Mouse (Mus musculus): ENCODE data around the gene Trdmt1. TPM values are rescaled to one million over a fixed set of nuclear protein-coding genes. Genes with fewer than 3 reads are reported as not detected.

The Trdmt1 gene
- total RNA-seq, 2 experiments from 2014 or later: 3.7 to 5.2 TPM

DNA sequence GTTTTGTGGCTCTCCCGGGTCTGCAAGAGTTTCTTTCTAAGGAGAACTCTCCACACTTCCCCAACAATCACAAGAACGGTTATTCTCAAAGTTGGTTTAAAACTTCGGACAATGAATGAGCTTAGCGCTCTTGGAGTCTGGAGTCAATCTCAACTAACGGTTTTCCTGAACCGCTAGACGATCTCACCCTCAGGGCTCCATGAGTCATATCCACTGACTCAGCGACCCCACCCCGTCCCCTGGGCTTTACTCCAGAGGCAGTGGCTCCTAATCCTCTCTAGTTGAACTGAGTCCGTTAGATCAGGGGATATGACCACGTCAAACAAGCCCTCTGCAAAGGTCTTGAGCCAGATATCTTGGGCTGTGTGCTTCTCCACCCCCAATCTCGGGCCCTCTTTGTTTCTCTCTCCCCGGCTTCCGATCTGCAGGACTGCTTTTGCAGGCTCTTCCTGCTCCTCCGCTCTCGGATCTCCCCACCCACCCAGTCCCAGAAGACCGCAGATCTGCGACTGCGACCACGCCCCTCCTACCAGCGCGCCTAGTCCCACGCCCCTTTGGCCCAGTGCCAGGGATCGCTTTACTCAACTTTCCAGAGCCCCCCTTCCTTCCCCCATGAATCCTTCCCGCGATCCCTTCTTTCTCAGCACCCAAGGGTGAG, 29.1 kb upstream of the Trdmt1 start, which contains the start of gene Vim:
TSS of gene Vim (plus strand) at position 520 of the 658 bp plus-strand sequence.
- Histone ChIP-seq H3K4me3 (peak within 1 kb of the TSS; percentile 63), H3K27ac (peak within 1 kb of the TSS; percentile 85)
- peak; percentile 20 to 24 for DNase-seq (ENCODE audit: low spot score in 2 of 2)
- TF ChIP-seq CTCF (conservative IDR thresholded peaks at IDR 0.05): no peak

DNA sequence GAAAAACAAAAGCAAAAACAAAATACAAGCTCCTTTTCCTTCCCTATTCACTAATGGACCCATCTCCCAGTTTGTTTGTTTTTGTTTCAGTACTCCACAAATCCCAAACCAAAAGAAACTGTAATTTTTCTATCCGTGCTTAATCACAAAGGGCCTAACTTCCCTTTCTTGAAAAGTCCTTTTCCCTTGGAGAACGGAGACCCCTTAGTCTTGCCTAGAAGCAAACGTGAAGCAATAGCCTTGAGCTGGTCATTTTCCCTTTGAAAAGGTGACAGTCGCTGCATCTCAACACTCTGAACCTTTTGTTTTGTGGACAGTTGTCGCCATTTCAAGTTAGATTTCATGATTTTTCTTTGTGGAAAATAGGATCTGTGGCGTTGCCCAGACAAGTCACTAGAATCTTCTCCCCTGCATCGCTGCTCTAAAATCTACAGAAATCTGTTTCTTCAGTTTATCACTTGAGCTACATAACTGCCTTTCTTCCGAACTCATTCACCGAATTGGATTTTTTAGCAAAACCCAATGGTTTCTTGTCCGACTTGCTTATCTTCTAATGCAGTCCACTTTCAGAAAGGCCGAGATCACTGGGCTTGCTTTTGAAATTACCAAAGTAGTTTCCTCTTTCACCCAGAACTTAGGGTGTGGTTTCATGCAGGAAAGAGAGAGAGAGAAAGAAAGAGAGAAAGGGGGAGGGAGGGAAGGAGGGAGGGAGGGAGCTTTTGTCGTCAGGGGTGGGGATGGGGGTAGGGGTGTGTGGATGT, 28.4 kb upstream of the Trdmt1 start:
- no peak for TF ChIP-seq CTCF (conservative IDR thresholded peaks at IDR 0.05)
- DNase-seq (ENCODE audit: low spot score in 2 of 2): no peak
- H3K27ac ChIP-seq: peak overlapping the region; percentile 85; the same call in 1 of the 2 replicates
- H3K4me3 ChIP-seq: peak overlapping the region; percentile 63; the same call in 1 of the 2 replicates

DNA sequence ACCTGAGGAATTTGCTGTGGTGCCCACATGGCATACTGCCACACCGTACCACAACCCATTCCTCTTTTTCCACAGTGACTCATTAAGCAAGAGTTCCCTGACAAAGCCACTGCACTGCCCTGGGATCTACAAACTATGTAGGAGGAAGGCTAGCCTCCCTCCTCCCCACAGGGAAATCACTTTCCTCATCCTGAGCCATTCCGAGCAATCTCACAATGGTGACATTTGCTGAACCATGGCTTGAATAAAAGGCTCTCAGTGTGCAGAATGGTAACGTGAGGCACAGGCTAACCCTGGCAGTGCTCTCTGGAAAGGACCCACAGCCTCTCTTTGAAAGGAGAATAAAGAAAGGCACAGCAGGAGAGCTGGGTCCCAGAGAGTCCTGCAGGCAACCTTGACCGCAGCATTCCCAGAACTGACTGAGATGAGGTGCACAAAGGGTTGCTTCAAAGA, 27.7 kb upstream of the Trdmt1 start:
- Histone ChIP-seq H3K27ac (0 out of 2 replicates have a peak overlapping the region, but pooled peaks have one; percentile 85), H3K4me3 (no peak overlapping the region)
- no peak for TF ChIP-seq CTCF (conservative IDR thresholded peaks at IDR 0.05)
- no peak for DNase-seq (ENCODE audit: low spot score in 2 of 2)

DNA sequence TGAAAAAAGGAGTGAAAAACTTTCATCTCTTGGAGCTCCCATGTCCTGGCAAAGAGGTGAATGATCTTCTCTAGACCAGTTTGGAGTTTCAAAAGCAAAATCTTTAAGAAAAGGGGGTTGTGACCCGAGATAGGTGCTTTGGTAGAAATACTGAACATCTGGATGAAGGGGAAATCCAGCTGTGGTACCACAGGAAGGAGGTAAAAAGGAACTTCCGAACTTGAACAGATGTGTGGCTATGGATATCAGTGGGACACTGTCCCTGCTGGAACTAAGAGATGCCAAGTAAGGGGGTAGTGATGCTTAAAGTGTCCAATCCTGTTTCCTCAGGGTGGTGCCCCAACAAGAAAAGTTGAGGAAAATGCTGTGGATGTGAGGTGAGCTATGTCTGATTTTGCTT, 25.7 kb upstream of the Trdmt1 start:
- DNase-seq (ENCODE audit: low spot score in 2 of 2): no peak
- no peak overlapping the region for H3K4me3 ChIP-seq
- no peak overlapping the region for H3K27ac ChIP-seq
- TF ChIP-seq CTCF (conservative IDR thresholded peaks at IDR 0.05): no peak

DNA sequence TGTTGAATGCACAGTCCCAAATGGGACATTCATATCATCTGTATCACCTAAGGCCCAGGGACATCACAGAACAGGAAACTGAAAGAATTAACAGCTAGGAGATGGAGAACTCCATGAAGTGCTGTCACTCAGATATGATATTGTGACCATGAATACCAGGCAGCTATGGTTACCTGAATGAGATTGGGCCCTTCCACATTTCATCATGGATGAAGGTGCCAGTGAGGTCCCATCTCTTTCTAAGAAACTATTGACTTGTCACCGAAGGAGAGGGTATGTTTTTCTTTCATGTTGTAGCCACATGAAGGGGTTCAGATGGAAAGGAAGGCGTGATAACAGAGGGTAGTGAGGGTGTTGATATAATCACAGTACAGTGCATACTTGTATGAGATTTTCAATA, 15.9 kb upstream of the Trdmt1 start:
- DNase-seq (ENCODE audit: low spot score in 2 of 2): no peak
- Histone ChIP-seq H3K4me3 (no peak overlapping the region), H3K27ac (no peak overlapping the region)
- no peak for TF ChIP-seq CTCF (conservative IDR thresholded peaks at IDR 0.05)

DNA sequence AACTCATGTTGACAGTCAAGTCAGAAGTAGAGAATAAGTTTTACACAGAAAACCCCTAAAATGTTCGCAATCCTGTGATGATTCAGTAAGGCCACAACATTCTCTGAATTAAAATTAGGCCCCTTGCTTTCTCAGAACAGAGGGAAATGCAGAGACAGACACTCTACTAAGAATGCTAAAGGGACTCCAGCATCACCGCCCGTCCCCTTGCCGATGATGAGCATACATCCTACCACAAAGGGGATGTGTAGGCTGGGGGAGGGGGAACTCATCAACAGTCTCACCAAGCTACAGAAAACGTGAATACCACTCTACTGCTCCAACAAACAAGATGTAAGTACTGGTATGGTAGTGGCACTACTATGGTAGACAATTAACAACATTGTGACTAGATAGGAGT, 15.3 kb upstream of the Trdmt1 start:
- Histone ChIP-seq H3K4me3 (no peak overlapping the region), H3K27ac (no peak overlapping the region)
- no peak for DNase-seq (ENCODE audit: low spot score in 2 of 2)
- TF ChIP-seq CTCF (conservative IDR thresholded peaks at IDR 0.05): no peak

DNA sequence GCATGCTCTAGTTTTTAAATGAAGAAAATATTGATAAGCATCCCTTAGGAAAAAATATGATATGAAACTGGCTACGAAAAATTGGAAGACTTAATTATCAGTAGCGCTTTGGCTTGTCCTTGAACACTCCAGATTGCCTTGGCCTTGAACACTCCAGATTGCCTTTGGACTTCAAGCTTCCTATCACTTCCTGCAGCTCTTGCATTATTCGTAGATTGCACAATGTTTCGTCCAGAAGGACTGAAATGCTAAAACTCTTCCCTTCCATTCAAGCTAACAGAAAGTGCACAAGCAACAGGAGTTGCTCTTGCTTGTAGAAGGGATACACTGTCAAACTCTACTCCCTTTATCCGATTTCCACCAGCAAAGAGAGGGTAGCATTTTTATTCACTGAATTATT, 14.8 kb upstream of the Trdmt1 start:
- no peak for TF ChIP-seq CTCF (conservative IDR thresholded peaks at IDR 0.05)
- no peak overlapping the region for H3K4me3 ChIP-seq
- H3K27ac ChIP-seq: no peak overlapping the region
- no peak for DNase-seq (ENCODE audit: low spot score in 2 of 2)

DNA sequence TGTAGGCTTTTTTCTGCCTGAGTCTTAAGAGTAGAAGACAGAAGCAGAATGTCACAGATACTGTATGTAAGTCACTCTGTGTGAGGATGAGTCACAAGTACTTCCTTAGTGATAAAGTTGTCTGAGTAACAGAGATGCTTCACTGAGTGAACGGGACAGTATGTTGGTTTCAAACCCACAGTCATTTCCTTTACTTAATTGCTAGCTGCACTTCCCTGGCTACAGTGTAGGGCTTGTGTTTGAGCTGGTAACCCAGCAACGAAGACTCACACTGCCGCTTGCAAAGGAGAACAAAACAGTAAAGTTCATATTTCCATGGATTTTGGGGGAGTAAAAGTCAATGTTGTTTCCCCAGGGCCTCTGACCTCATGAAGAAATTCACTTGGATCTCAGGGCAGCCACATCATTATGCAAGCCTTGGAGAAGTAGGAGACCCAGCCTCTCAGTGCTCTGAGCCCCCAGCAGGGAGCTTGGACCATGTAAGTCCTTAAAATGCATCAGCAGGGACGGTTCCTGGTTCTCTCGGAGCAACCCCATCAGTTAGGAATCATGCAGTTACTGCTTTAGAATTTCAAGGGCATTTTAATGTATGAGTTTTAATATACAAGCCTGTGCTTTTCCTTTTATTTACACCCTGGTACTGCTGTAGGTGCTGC, 14.3 kb upstream of the Trdmt1 start:
- no peak for TF ChIP-seq CTCF (conservative IDR thresholded peaks at IDR 0.05)
- peak in 1 of 2 experiments; percentile 9 for DNase-seq (ENCODE audit: low spot score in 2 of 2)
- H3K27ac ChIP-seq: no peak overlapping the region
- H3K4me3 ChIP-seq: no peak overlapping the region

DNA sequence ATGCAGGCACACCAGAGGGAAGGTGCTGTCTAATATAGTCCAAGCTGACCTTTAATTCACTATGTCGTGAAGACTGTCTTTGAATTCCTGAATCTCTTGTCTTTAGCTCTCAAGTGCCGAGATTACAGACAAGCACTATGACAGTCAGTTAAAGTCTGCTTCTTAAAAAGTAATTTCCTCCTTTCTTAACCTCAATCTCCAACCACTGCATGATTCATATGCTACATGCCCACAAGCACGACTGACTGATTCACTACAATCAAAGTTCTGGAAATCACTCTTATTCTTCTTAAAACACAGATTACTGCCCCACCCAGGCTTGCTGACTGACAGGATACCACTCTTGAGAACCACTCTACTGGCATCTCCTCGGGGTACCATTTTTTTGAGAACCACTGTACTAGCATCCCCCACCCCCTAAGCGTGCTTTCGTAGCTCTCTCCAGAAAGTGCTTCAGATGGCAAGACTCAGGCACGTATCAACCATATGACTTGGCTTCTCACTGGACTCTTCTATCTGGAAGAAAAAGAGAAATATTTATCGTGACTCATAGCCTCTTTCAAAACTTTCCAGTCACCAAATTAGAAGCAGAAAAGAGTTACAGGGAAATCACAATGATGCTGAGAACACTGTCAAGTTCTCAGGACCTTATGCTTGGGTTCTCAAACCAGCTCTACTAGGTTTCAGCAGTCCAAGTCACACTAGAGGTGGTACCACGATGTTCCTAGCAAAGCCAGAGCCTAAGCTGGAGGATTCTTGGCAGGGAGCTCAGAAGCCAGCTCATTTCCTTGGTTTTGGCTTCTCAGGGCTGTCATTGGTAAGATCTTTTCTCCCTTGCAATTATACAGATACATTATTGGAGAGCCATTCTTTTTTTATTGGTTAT, 12.9 kb upstream of the Trdmt1 start:
- no peak for TF ChIP-seq CTCF (conservative IDR thresholded peaks at IDR 0.05)
- no peak for DNase-seq (ENCODE audit: low spot score in 2 of 2)
- no peak overlapping the region for H3K27ac ChIP-seq
- H3K4me3 ChIP-seq: no peak overlapping the region

DNA sequence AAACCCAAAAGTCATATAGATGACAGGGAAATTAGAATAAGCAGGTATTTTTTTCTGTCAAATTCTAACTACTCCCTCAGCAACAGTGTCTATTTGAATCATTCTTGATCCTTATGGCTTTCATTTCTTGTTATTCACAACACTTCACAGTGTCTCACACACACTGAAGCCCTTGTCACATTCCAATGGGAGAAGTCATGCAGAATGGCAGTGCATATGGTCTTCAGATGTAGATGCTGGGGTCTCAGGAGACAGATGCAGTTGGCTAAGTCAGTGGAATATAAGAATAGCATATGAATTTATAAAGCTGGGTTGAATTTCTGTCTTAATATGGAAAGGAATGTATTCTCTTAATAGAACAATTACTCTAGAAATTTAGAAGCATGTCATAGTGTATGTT, 11.8 kb upstream of the Trdmt1 start:
- no peak for TF ChIP-seq CTCF (conservative IDR thresholded peaks at IDR 0.05)
- DNase-seq (ENCODE audit: low spot score in 2 of 2): no peak
- Histone ChIP-seq H3K27ac (no peak overlapping the region), H3K4me3 (no peak overlapping the region)

DNA sequence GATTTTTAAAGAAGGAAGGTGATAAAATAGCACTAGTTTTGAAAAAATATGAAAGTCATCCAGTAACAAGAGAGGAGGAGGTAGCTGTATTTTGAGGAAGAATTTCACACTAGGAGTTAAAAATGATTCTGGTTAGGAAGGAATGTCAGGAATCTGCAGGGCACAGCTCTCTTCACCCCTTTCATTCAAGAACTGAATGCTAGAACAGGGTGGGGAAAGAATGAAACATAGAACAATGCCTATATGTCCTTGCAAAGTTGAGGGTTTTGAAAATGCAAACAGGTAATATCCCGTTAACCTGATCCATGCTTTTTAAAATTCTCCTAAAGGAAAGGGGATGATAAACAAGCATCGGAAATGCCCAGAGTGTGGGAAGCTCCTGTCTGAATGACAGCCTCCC, 9.5 kb upstream of the Trdmt1 start:
- Histone ChIP-seq H3K27ac (no peak overlapping the region), H3K4me3 (no peak overlapping the region)
- TF ChIP-seq CTCF (conservative IDR thresholded peaks at IDR 0.05): no peak
- DNase-seq (ENCODE audit: low spot score in 2 of 2): no peak

DNA sequence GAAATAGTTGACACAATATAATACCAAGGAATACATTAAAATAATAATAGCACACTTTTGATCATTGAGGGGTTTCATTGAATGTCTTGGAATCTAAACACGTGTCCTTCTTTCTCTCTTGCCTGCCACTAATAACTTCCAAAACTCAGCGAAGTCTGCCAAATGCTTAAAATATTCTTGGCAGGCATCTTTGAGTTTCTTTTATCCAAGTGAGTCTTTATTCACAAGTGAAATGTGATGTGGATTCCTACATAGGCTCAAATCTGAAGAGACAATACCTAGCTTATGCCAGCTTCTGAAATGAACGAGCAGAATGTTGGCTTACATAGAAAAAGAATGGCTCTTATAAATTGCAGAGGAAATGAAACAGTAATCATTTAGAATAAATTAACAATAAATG, 4.3 kb upstream of the Trdmt1 start:
- no peak for DNase-seq (ENCODE audit: low spot score in 2 of 2)
- no peak overlapping the region for H3K4me3 ChIP-seq
- no peak overlapping the region for H3K27ac ChIP-seq
- TF ChIP-seq CTCF (conservative IDR thresholded peaks at IDR 0.05): no peak

Measured in layer of hippocampus, adult 2 months (tissue).